7 mouse cellular contexts compared by ENCODE assay signal in genomic region chr19:40588293-40588654, GRCm38 (mm10). TPM values are rescaled to one million over a fixed set of nuclear protein-coding genes. Genes with fewer than 3 reads are reported as not detected.
A peak's percentile ranks its signal among the peaks of the same experiment; 100 is the strongest.
DNase-seq lines count a peak whose midpoint lies in the region; ATAC-seq lines count a peak whose summit lies in the region.

Gene Aldh18a1 (minus strand): TSS chr19:40588463.

- H3K27me3 ChIP-seq in intestine, embryonic 16.5 days (replicated peaks; ENCODE audit: control insufficient read depth, insufficient read depth, low read length), result no peaks in the 10 kb centered on the region
- no peaks in the 10 kb centered on the region for H3K27me3 ChIP-seq in midbrain, embryonic 11.5 days (ENCODE audit: control insufficient read depth, insufficient read depth, low read length)

- under 1% methylated on average over 34 of the region's 34 CpGs for WGBS in intestine, embryonic 16.5 days
- under 1% methylated on average over 34 of the region's 34 CpGs for WGBS in midbrain, embryonic 11.5 days

- H3K9ac ChIP-seq in intestine, embryonic 16.5 days (ENCODE audit: low read depth, low read length), result peak within 1 kb of the TSS; percentile 83
- H3K9ac ChIP-seq in midbrain, embryonic 11.5 days (ENCODE audit: low read length), result peak within 1 kb of the TSS; percentile 91

- DNase-seq in adrenal gland, adult 8-10 months, result peak; percentile 88
- peak; percentile 96 for DNase-seq in embryo, embryonic 9.5 days (ENCODE audit: extremely low spot score)
- DNase-seq in gastrocnemius, postnatal 4 days (ENCODE audit: low spot score in 2 of 2), result peak; percentile 90 to 93
- DNase-seq in left cerebral cortex, postnatal 36 days (ENCODE audit: low spot score in 2 of 2), result peak; percentile 94 to 95
- peak; percentile 100 for DNase-seq in midbrain, embryonic 11.5 days (ENCODE audit: low spot score, missing footprints)
- peak; percentile 84 for DNase-seq in skeletal muscle tissue, adult 2 months (ENCODE audit: low read depth, low spot score)

- peaks cover 7% of the 10 kb centered on the region for H3K4me1 ChIP-seq in intestine, embryonic 16.5 days (ENCODE audit: control insufficient read depth, insufficient read depth, low read length)
- peaks cover 10% of the 10 kb centered on the region; the same call in 1 of the 2 replicates for H3K4me1 ChIP-seq in midbrain, embryonic 11.5 days (ENCODE audit: control insufficient read depth, insufficient read depth, low read length)

- ATAC-seq in intestine, embryonic 16.5 days, result peak; percentile 87
- peak; percentile 96 for ATAC-seq in midbrain, embryonic 11.5 days (ENCODE audit: low FRiP score)

- H3K9me3 ChIP-seq in intestine, embryonic 16.5 days (ENCODE audit: control insufficient read depth, low read length), result no peaks in the 10 kb centered on the region
- H3K9me3 ChIP-seq in midbrain, embryonic 11.5 days (ENCODE audit: control insufficient read depth, low read length), result no peaks in the 10 kb centered on the region

- intact Hi-C loops in left cerebral cortex, postnatal 36 days (cut with DNase I), result no loop called here

- H3K4me2 ChIP-seq in intestine, embryonic 16.5 days (ENCODE audit: low read depth, low read length), result peak within 1 kb of the TSS; percentile 75
- H3K4me2 ChIP-seq in midbrain, embryonic 11.5 days, result peak within 1 kb of the TSS; percentile 69

- peak within 1 kb of the TSS; percentile 79 for H3K4me3 ChIP-seq in intestine, embryonic 16.5 days (ENCODE audit: low read length)
- H3K4me3 ChIP-seq in midbrain, embryonic 11.5 days (ENCODE audit: low read depth, low read length), result peak within 1 kb of the TSS; percentile 81

- H3K27ac ChIP-seq in intestine, embryonic 16.5 days (ENCODE audit: low read length), result peak within 1 kb of the TSS; percentile 92
- H3K27ac ChIP-seq in midbrain, embryonic 11.5 days (ENCODE audit: low read depth, low read length), result peak within 1 kb of the TSS; percentile 30; the same call in 1 of the 2 replicates

- no peaks in the 10 kb centered on the region for H3K36me3 ChIP-seq in intestine, embryonic 16.5 days (ENCODE audit: control insufficient read depth, insufficient read depth, low read length)
- H3K36me3 ChIP-seq in midbrain, embryonic 11.5 days (ENCODE audit: control insufficient read depth, insufficient read depth, low read length), result no peaks in the 10 kb centered on the region; the same call in 1 of the 2 replicates

RNA-seq across cellular contexts. Expression of gene Aldh18a1, which starts in this region (rescaled TPM):
- total RNA-seq in adrenal gland, adult 8-10 months (2022), result 10 to 100 TPM; 12.2 to 36.5 (median 16.9) TPM
- total RNA-seq in gastrocnemius, postnatal 4 days (2021), result 10 to 100 TPM; 29.3 to 30.2 TPM
- polyA plus RNA-seq in intestine, embryonic 16.5 days (2015; fragmentation: Nextera tagmentation; extraction: Ambion mirVana), result 299 and 355 TPM in 2 replicates
- total RNA-seq in left cerebral cortex, postnatal 36 days (2021), result 10 to 100 TPM; 23.0 to 25.8 TPM
- polyA plus RNA-seq in midbrain, embryonic 11.5 days (2014; fragmentation: Nextera tagmentation; extraction: Ambion mirVana), result 67.0 and 75.4 TPM in 2 replicates

Comparison
In these comparisons a context has a peak if more than half of its experiments do, and no peak if none do; other contexts are left out.
1. Peak in every context shown above with its lines: DNase-seq, ATAC-seq, H3K4me3 ChIP-seq and H3K27ac ChIP-seq.